Mouse (Mus musculus): ENCODE results near the gene Rnf144a. TPM values are rescaled to one million over a fixed set of nuclear protein-coding genes. Genes with fewer than 3 reads are reported as not detected.

Gene Rnf144a
- polyA plus RNA-seq, 1 experiment from 2014 or later, result 19.2 TPM

- Histone ChIP-seq H3K27me3 (ENCODE audit: control insufficient read depth, insufficient read depth, low read length) (no peaks in the 10 kb centered on the region), H3K4me2 (replicated peaks) (peak overlapping the region; percentile 81), H3K4me3 (replicated peaks; ENCODE audit: low read length) (peak overlapping the region; percentile 89), H3K27ac (peak overlapping the region; percentile 86; the same call in 1 of the 2 replicates), H3K36me3 (replicated peaks; ENCODE audit: control insufficient read depth, insufficient read depth) (no peaks in the 10 kb centered on the region), H3K9ac (peak overlapping the region; percentile 98), H3K4me1 (replicated peaks; ENCODE audit: control insufficient read depth, insufficient read depth, low read length) (peaks cover 32% of the 10 kb centered on the region), H3K9me3 (ENCODE audit: control insufficient read depth, low read length) (no peaks in the 10 kb centered on the region)
- 7% methylated on average over 8 of the region's 8 CpGs for WGBS
- ATAC-seq (ENCODE audit: low FRiP score) (0 out of 2 replicates have a peak, but pooled peaks have one; percentile 8), DNase-seq (ENCODE audit: low spot score) (no peak)
These were observed 1.1 kb downstream of the Rnf144a start for GRCm38 (mm10) chr12:26413961-26414411.

- no peak for ATAC-seq (ENCODE audit: low FRiP score)
- peak overlapping the region; percentile 81 for H3K4me2 ChIP-seq (replicated peaks)
- WGBS, result 58% methylated on average over 6 of the region's 6 CpGs
- no peaks in the 10 kb centered on the region for H3K9me3 ChIP-seq (ENCODE audit: control insufficient read depth, low read length)
- H3K4me3 ChIP-seq (replicated peaks; ENCODE audit: low read length), result peak overlapping the region; percentile 89
- H3K9ac ChIP-seq, result peak overlapping the region; percentile 98; the same call in 1 of the 2 replicates
- 0 out of 2 replicates have a peak, but pooled peaks cover 4% of the 10 kb centered on the region for H3K36me3 ChIP-seq (replicated peaks; ENCODE audit: control insufficient read depth, insufficient read depth)
- DNase-seq (ENCODE audit: low spot score), result no peak
- H3K27me3 ChIP-seq (ENCODE audit: control insufficient read depth, insufficient read depth, low read length), result no peaks in the 10 kb centered on the region
- no peak overlapping the region for H3K27ac ChIP-seq
- H3K4me1 ChIP-seq (replicated peaks; ENCODE audit: control insufficient read depth, insufficient read depth, low read length), result peaks cover 36% of the 10 kb centered on the region
These were observed 2.3 kb downstream of the Rnf144a start for GRCm38 (mm10) chr12:26412802-26413201.

- 59% methylated on average over 10 of the region's 10 CpGs for WGBS
- no peak overlapping the region for H3K9ac ChIP-seq
- H3K36me3 ChIP-seq (replicated peaks; ENCODE audit: control insufficient read depth, insufficient read depth), result 0 out of 2 replicates have a peak, but pooled peaks cover 4% of the 10 kb centered on the region
- peak overlapping the region; percentile 81 for H3K4me2 ChIP-seq (replicated peaks)
- no peaks in the 10 kb centered on the region for H3K9me3 ChIP-seq (ENCODE audit: control insufficient read depth, low read length)
- no peak for DNase-seq (ENCODE audit: low spot score)
- H3K4me1 ChIP-seq (replicated peaks; ENCODE audit: control insufficient read depth, insufficient read depth, low read length), result peaks cover 36% of the 10 kb centered on the region
- no peak for ATAC-seq (ENCODE audit: low FRiP score)
- no peaks in the 10 kb centered on the region for H3K27me3 ChIP-seq (ENCODE audit: control insufficient read depth, insufficient read depth, low read length)
- no peak overlapping the region for H3K4me3 ChIP-seq (replicated peaks; ENCODE audit: low read length)
- H3K27ac ChIP-seq, result no peak overlapping the region
These were observed 3.1 kb downstream of the Rnf144a start for GRCm38 (mm10) chr12:26411841-26412450.

GRCm38 (mm10) chr12:26410443-26410842, 4.6 kb downstream of the Rnf144a start:
- Histone ChIP-seq H3K27me3 (ENCODE audit: control insufficient read depth, insufficient read depth, low read length) (no peaks in the 10 kb centered on the region), H3K4me3 (replicated peaks; ENCODE audit: low read length) (no peak overlapping the region), H3K27ac (no peak overlapping the region), H3K4me1 (replicated peaks; ENCODE audit: control insufficient read depth, insufficient read depth, low read length) (peaks cover 36% of the 10 kb centered on the region), H3K4me2 (replicated peaks) (no peak overlapping the region), H3K9ac (no peak overlapping the region), H3K36me3 (replicated peaks; ENCODE audit: control insufficient read depth, insufficient read depth) (0 out of 2 replicates have a peak, but pooled peaks cover 4% of the 10 kb centered on the region), H3K9me3 (ENCODE audit: control insufficient read depth, low read length) (no peaks in the 10 kb centered on the region)
- 85% methylated on average over 3 of the region's 3 CpGs for WGBS
- ATAC-seq (ENCODE audit: low FRiP score), result no peak
- DNase-seq (ENCODE audit: low spot score), result no peak

GRCm38 (mm10) chr12:26408707-26409106, 6.3 kb downstream of the Rnf144a start:
- DNase-seq (ENCODE audit: low spot score) (no peak), ATAC-seq (ENCODE audit: low FRiP score) (no peak)
- Histone ChIP-seq H3K9me3 (ENCODE audit: control insufficient read depth, low read length) (no peaks in the 10 kb centered on the region), H3K4me1 (replicated peaks; ENCODE audit: control insufficient read depth, insufficient read depth, low read length) (peaks cover 32% of the 10 kb centered on the region), H3K27ac (no peak overlapping the region), H3K4me2 (replicated peaks) (no peak overlapping the region), H3K27me3 (ENCODE audit: control insufficient read depth, insufficient read depth, low read length) (no peaks in the 10 kb centered on the region), H3K9ac (no peak overlapping the region), H3K36me3 (replicated peaks; ENCODE audit: control insufficient read depth, insufficient read depth) (0 out of 2 replicates have a peak, but pooled peaks cover 9% of the 10 kb centered on the region), H3K4me3 (replicated peaks; ENCODE audit: low read length) (no peak overlapping the region)
- 53% methylated on average over 9 of the region's 9 CpGs for WGBS

GRCm38 (mm10) chr12:26404781-26405702, 10.0 kb downstream of the Rnf144a start:
- Histone ChIP-seq H3K36me3 (replicated peaks; ENCODE audit: control insufficient read depth, insufficient read depth) (0 out of 2 replicates have a peak, but pooled peaks cover 9% of the 10 kb centered on the region), H3K27me3 (ENCODE audit: control insufficient read depth, insufficient read depth, low read length) (no peaks in the 10 kb centered on the region), H3K9ac (no peak overlapping the region), H3K27ac (no peak overlapping the region), H3K9me3 (ENCODE audit: control insufficient read depth, low read length) (no peaks in the 10 kb centered on the region), H3K4me3 (replicated peaks; ENCODE audit: low read length) (no peak overlapping the region), H3K4me2 (replicated peaks) (no peak overlapping the region), H3K4me1 (replicated peaks; ENCODE audit: control insufficient read depth, insufficient read depth, low read length) (peaks cover 5% of the 10 kb centered on the region; the same call in 1 of the 2 replicates)
- ATAC-seq (ENCODE audit: low FRiP score) (no peak), DNase-seq (ENCODE audit: low spot score) (no peak)
- 88% methylated on average over 11 of the region's 11 CpGs for WGBS

GRCm38 (mm10) chr12:26403372-26404125, 11.5 kb downstream of the Rnf144a start:
- Histone ChIP-seq H3K27ac (no peak overlapping the region), H3K9ac (no peak overlapping the region), H3K9me3 (ENCODE audit: control insufficient read depth, low read length) (no peaks in the 10 kb centered on the region), H3K4me3 (replicated peaks; ENCODE audit: low read length) (no peak overlapping the region), H3K36me3 (replicated peaks; ENCODE audit: control insufficient read depth, insufficient read depth) (0 out of 2 replicates have a peak, but pooled peaks cover 8% of the 10 kb centered on the region), H3K27me3 (ENCODE audit: control insufficient read depth, insufficient read depth, low read length) (no peaks in the 10 kb centered on the region), H3K4me1 (replicated peaks; ENCODE audit: control insufficient read depth, insufficient read depth, low read length) (0 out of 2 replicates have a peak, but pooled peaks cover under 1% of the 10 kb centered on the region), H3K4me2 (replicated peaks) (no peak overlapping the region)
- DNase-seq (ENCODE audit: low spot score), result no peak
- WGBS, result 83% methylated on average over 16 of the region's 16 CpGs
- no peak for ATAC-seq (ENCODE audit: low FRiP score)

GRCm38 (mm10) chr12:26401696-26402470, 13.2 kb downstream of the Rnf144a start:
- no peak for DNase-seq (ENCODE audit: low spot score)
- Histone ChIP-seq H3K9me3 (ENCODE audit: control insufficient read depth, low read length) (no peaks in the 10 kb centered on the region), H3K4me1 (replicated peaks; ENCODE audit: control insufficient read depth, insufficient read depth, low read length) (no peaks in the 10 kb centered on the region), H3K4me3 (replicated peaks; ENCODE audit: low read length) (no peak overlapping the region), H3K4me2 (replicated peaks) (no peak overlapping the region), H3K36me3 (replicated peaks; ENCODE audit: control insufficient read depth, insufficient read depth) (0 out of 2 replicates have a peak, but pooled peaks cover 6% of the 10 kb centered on the region), H3K9ac (no peak overlapping the region), H3K27ac (no peak overlapping the region), H3K27me3 (ENCODE audit: control insufficient read depth, insufficient read depth, low read length) (no peaks in the 10 kb centered on the region)
- no peak for ATAC-seq (ENCODE audit: low FRiP score)
- 84% methylated on average over 10 of the region's 10 CpGs for WGBS
